16 mouse cellular contexts compared by ENCODE assay signal in genomic region chr8:12398011-12398945, GRCm38 (mm10). TPM values are rescaled to one million over a fixed set of nuclear protein-coding genes. Genes with fewer than 3 reads are reported as not detected.
DNase-seq lines count a peak whose midpoint lies in the region; ATAC-seq and TF ChIP-seq lines count a peak whose summit lies in the region.
"Had no signal": no experiment of that assay in that cellular context is flagged by ENCODE, and none has a peak within 500 bp of the region (broad histone marks: within the 10 kb centered on the region; RNA-seq: fewer than 3 reads in every experiment).

No protein-coding gene starts in this region.

- H3K4me2 ChIP-seq in hindbrain, embryonic 12.5 days (replicated peaks), result peak overlapping the region; percentile 58
- H3K4me2 ChIP-seq in midbrain, embryonic 15.5 days, result peak overlapping the region; percentile 60
- H3K4me2 ChIP-seq in intestine, embryonic 16.5 days (ENCODE audit: low read depth, low read length), result no peak overlapping the region

- peaks cover 52% of the 10 kb centered on the region for H3K4me1 ChIP-seq in embryonic facial prominence, embryonic 10.5 days
- peaks cover 58% of the 10 kb centered on the region for H3K4me1 ChIP-seq in hindbrain, embryonic 12.5 days
- peaks cover 46% of the 10 kb centered on the region for H3K4me1 ChIP-seq in midbrain, embryonic 15.5 days
- peaks cover 17% of the 10 kb centered on the region for H3K4me1 ChIP-seq in intestine, embryonic 16.5 days (ENCODE audit: control insufficient read depth, insufficient read depth, low read length)

- TF ChIP-seq POLR2A in brain, embryonic 14.5 days (IDR thresholded peaks at IDR 0.05; ENCODE audit: borderline replicate concordance, extremely low read depth, insufficient read depth, insufficient read length, poor library complexity, severe bottlenecking), result no peak

- H3K27ac ChIP-seq in embryonic facial prominence, embryonic 10.5 days (replicated peaks), result peak overlapping the region; percentile 88
- H3K27ac ChIP-seq in hindbrain, embryonic 12.5 days, result peak overlapping the region; percentile 91
- H3K27ac ChIP-seq in midbrain, embryonic 15.5 days, result peak overlapping the region; percentile 75
- no peak overlapping the region for H3K27ac ChIP-seq in intestine, embryonic 16.5 days (ENCODE audit: low read length)
- H3K27ac ChIP-seq: limb, embryonic 12.5 days; macrophage had no signal

- DNase-seq in brain, embryonic 14.5 days (ENCODE audit: low read depth), result peak; percentile 70
- peak; percentile 37 for DNase-seq in embryonic facial prominence, embryonic 10.5 days (ENCODE audit: low spot score)
- DNase-seq in urinary bladder, adult 2 months (ENCODE audit: low spot score), result no peak
- no peak for DNase-seq in cerebellum, adult 9-11 months
- DNase-seq: gastrocnemius, postnatal 36 days; heart, postnatal 36 days; kidney, adult 9 months; liver, postnatal 0 days; spleen, adult 18-20 months had no signal

- no peak for TF ChIP-seq CTCF in brain, embryonic 14.5 days (IDR thresholded peaks at IDR 0.05; ENCODE audit: borderline replicate concordance, extremely low read depth, insufficient read depth, insufficient read length)

- 2% methylated on average over 21 of the region's 21 CpGs for WGBS in embryonic facial prominence, embryonic 10.5 days
- WGBS in hindbrain, embryonic 12.5 days, result 2% methylated on average over 21 of the region's 21 CpGs
- WGBS in midbrain, embryonic 15.5 days, result 2% methylated on average over 21 of the region's 21 CpGs
- WGBS in intestine, embryonic 16.5 days, result 2% methylated on average over 21 of the region's 21 CpGs

- no peak for ATAC-seq in hindbrain, embryonic 12.5 days (ENCODE audit: low FRiP score)
- no peak for ATAC-seq in midbrain, embryonic 15.5 days (replicated peaks)
- no peak for ATAC-seq in intestine, embryonic 16.5 days
- no peak for ATAC-seq in activated CD4-positive, CD25-positive, alpha-beta regulatory T cell, adult 4 months
- ATAC-seq: liver, postnatal 0 days had no signal

- H3K9ac ChIP-seq in hindbrain, embryonic 12.5 days, result peak overlapping the region; percentile 82
- H3K9ac ChIP-seq in midbrain, embryonic 15.5 days, result peak overlapping the region; percentile 39
- no peak overlapping the region for H3K9ac ChIP-seq in intestine, embryonic 16.5 days (ENCODE audit: low read depth, low read length)
- H3K9ac ChIP-seq: liver, postnatal 0 days had no signal

- H3K4me3 ChIP-seq in embryonic facial prominence, embryonic 10.5 days, result peak overlapping the region; percentile 61
- peak overlapping the region; percentile 61 for H3K4me3 ChIP-seq in hindbrain, embryonic 12.5 days
- H3K4me3 ChIP-seq in midbrain, embryonic 15.5 days, result peak overlapping the region; percentile 48
- no peak overlapping the region for H3K4me3 ChIP-seq in intestine, embryonic 16.5 days (ENCODE audit: low read length)
- H3K4me3 ChIP-seq: erythroblast, embryonic 14.5 days had no signal

- H3K27me3 ChIP-seq in embryonic facial prominence, embryonic 10.5 days (replicated peaks; ENCODE audit: low read depth, poor library complexity, severe bottlenecking), result peaks cover 100% of the 10 kb centered on the region
- H3K27me3 ChIP-seq in hindbrain, embryonic 12.5 days, result peaks cover 67% of the 10 kb centered on the region
- peaks cover 30% of the 10 kb centered on the region for H3K27me3 ChIP-seq in midbrain, embryonic 15.5 days (replicated peaks)
- peaks cover 86% of the 10 kb centered on the region for H3K27me3 ChIP-seq in intestine, embryonic 16.5 days (replicated peaks; ENCODE audit: control insufficient read depth, insufficient read depth, low read length)

- no peaks in the 10 kb centered on the region for H3K9me3 ChIP-seq in embryonic facial prominence, embryonic 10.5 days
- no peaks in the 10 kb centered on the region for H3K9me3 ChIP-seq in hindbrain, embryonic 12.5 days (replicated peaks)
- no peaks in the 10 kb centered on the region for H3K9me3 ChIP-seq in midbrain, embryonic 15.5 days
- no peaks in the 10 kb centered on the region for H3K9me3 ChIP-seq in intestine, embryonic 16.5 days (ENCODE audit: control insufficient read depth, low read length)
- H3K9me3 ChIP-seq: limb, embryonic 12.5 days had no signal

- H3K36me3 ChIP-seq in embryonic facial prominence, embryonic 10.5 days (replicated peaks), result no peaks in the 10 kb centered on the region; the same call in 1 of the 2 replicates
- H3K36me3 ChIP-seq in hindbrain, embryonic 12.5 days, result no peaks in the 10 kb centered on the region
- no peaks in the 10 kb centered on the region for H3K36me3 ChIP-seq in midbrain, embryonic 15.5 days (replicated peaks)
- no peaks in the 10 kb centered on the region for H3K36me3 ChIP-seq in intestine, embryonic 16.5 days (ENCODE audit: control insufficient read depth, insufficient read depth, low read length)
- H3K36me3 ChIP-seq: limb, embryonic 12.5 days had no signal

RNA-seq across cellular contexts. Expression of gene Sox1, which starts 3.2 kb away (rescaled TPM):
- polyA plus RNA-seq in brain, embryonic 14.5 days (2012; rRNA removed), result 23.5 and 30.1 TPM in 2 replicates
- polyA plus RNA-seq in embryonic facial prominence, embryonic 10.5 days (2016; fragmentation: Nextera tagmentation; extraction: Ambion mirVana), result 1.0 and 1.1 TPM in 2 replicates
- 2.9 and 3.5 TPM in 2 replicates for polyA plus RNA-seq in hindbrain, embryonic 12.5 days (2016; fragmentation: Nextera tagmentation; extraction: Ambion mirVana)
- 2.2 and 2.4 TPM in 2 replicates for polyA plus RNA-seq in midbrain, embryonic 15.5 days (2015; fragmentation: Nextera tagmentation; extraction: Ambion mirVana)
- not detected in 2 replicates for polyA plus RNA-seq in urinary bladder, adult 2 months (2012; rRNA removed)
- not detected in 2 replicates for polyA plus RNA-seq in intestine, embryonic 16.5 days (2015; fragmentation: Nextera tagmentation; extraction: Ambion mirVana)
- polyA plus RNA-seq in activated CD4-positive, CD25-positive, alpha-beta regulatory T cell, adult 4 months (2017; shearing (Covaris generic)), result not detected
- polyA plus RNA-seq: limb, embryonic 12.5 days; liver, postnatal 0 days; macrophage had no signal

Comparison
In these comparisons a context has a peak if more than half of its experiments do, and no peak if none do; other contexts are left out.
1. DNase-seq: peak in brain, embryonic 14.5 days (single experiment) and embryonic facial prominence, embryonic 10.5 days (single experiment); none in urinary bladder, adult 2 months (single experiment) and cerebellum, adult 9-11 months (single experiment).